Mouse (Mus musculus) urinary bladder, postnatal 14 days (tissue): ENCODE data around the gene Ccl4.

ENCODE experiments used
- DNase-seq: peaks from one replicate; pipeline ENCODE4 v3.0.0; 2021; ENCODE audit warnings: low spot score

Gene Ccl4

GRCm38 (mm10) chr11:83671743-83672142 is 9.4 kb downstream of the Ccl4 start:
- DNase-seq: no peak

DNA sequence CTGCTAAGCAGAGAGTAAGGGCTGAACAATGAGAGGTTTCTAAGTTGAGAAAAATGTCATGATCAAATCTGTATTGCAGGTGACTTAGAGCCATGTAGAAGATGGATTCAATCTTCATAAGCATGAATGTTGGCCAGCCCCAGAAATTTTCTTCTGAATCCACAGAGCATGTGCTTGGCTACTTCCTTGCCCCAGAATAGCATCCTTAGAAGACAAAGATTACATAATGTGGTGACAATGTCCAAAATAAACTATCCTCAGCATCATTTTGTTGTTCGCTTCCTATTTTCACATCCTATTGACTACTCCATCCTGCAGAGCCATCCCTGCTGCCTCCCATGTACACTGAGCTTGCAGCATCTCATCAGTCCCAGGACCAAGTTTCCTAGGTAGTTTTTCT is 13.3 kb downstream of the Ccl4 start:
- no peak for DNase-seq

- no peak for DNase-seq
Observed at GRCm38 (mm10) chr11:83689918-83690317, 27.5 kb downstream of the Ccl4 start.

DNA sequence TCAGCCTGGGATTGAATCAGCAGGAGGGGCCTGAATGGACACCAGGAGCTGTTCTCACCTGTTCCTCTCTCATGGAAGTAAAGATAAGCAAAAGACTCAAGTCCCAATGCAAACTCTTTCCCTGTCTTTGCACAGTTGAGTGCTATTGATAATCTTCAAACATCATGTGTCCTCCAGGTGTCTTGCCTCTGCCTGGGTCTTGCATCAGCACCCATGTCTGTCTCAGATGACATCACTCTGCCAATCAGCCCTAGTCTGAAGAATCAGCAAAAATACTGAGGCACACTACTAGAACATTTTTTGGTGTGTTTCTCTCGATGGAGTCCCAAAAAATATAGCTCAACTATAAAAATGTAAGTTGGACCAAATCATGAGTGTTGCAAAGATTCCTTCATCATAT is 29.6 kb downstream of the Ccl4 start:
- no peak for DNase-seq

DNA sequence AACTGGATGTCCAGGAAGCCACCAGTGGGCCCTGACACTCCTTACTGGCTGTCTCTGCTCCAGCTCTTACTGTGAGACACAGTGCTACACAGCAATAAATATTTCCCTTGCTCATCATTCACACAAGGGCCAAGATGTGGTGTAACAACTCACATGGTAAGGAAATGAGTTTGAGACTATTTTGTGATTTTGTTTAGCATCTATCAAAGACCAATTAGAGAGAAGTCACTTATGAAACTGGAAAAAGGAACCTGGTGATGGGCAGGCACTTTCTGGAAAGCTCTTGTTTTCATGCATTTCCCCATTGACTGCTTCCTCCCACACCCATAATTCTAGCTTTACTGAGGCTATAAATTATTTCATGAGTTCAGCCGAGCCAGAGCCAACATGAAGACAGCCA is 41.3 kb downstream of the Ccl4 start, which contains the start of gene Wfdc17:
Gene Wfdc17, plus strand, starts transcription at position 287 of the 400 bp plus-strand sequence.
- no peak for DNase-seq

DNA sequence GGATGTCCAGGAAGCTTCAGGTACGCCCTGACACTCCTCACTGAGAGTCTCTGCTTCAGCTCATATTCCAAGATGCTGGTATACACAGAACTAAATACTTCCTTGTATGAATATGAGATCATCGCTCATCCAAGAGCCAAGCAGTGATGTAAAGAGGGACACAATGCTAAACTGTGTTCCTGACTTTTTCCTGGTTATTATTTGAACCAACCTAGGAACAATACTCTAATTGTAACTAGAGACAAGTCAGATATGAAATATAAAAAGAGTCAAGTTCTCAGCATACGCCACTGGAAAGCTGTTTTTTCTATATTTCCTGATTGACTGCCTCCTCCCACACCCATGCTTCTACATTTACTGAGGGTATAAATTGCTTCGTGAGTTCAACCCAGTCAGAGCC is 46.3 kb downstream of the Ccl4 start, which contains the start of gene Wfdc18:
Gene Wfdc18, plus strand, starts transcription at position 301 of the 400 bp plus-strand sequence.
- no peak for DNase-seq

GRCm38 (mm10) chr11:83709683-83710082 is 47.3 kb downstream of the Ccl4 start:
- DNase-seq: no peak

GRCm38 (mm10) chr11:83712671-83713070 is 50.3 kb downstream of the Ccl4 start:
- no peak for DNase-seq

GRCm38 (mm10) chr11:83713925-83714324 is 51.5 kb downstream of the Ccl4 start:
- no peak for DNase-seq
